Mouse (Mus musculus) stomach, embryonic 16.5 days (tissue): ENCODE measurements around the gene Rpsa. TPM values are rescaled to one million over a fixed set of nuclear protein-coding genes. Genes with fewer than 3 reads are reported as not detected.

ENCODE experiments used
- ATAC-seq: fragments of 200-750 bp; cut with Nextera tagmentation; 2 replicates; pipeline ENCODE4 v1.8.0; 2017; ENCODE audit warnings: moderate number of reproducible peaks, moderate TSS enrichment; ENCODE audit not compliant: insufficient read depth, low FRiP score
- H3K27ac ChIP-seq: fragments of 300-500 bp; sonication (generic); 2 replicates; pipeline ENCODE4 v1.5.1; 2014; ENCODE audit warnings: low read length
- H3K27me3 ChIP-seq: fragments of 300-500 bp; sonication (generic); 2 replicates; pipeline ENCODE4 v1.6.1; 2014; ENCODE audit warnings: low read length, control low read depth, mixed read lengths; ENCODE audit not compliant: control insufficient read depth, insufficient read depth
- H3K36me3 ChIP-seq: fragments of 300-500 bp; sonication (generic); 2 replicates; pipeline ENCODE4 v1.6.1; 2014; ENCODE audit warnings: low read length; ENCODE audit not compliant: control insufficient read depth, insufficient read depth
- H3K4me1 ChIP-seq: fragments of 300-500 bp; sonication (generic); 2 replicates; pipeline ENCODE4 v1.6.1; 2014; ENCODE audit warnings: low read length, control low read depth, mixed read lengths; ENCODE audit not compliant: control insufficient read depth, insufficient read depth
- H3K4me2 ChIP-seq: fragments of 300-500 bp; sonication (generic); 2 replicates; pipeline ENCODE4 v1.6.1; 2014; ENCODE audit warnings: low read depth, low read length, mixed read lengths
- H3K4me3 ChIP-seq: fragments of 300-500 bp; sonication (generic); replicated peaks from 2 replicates; pipeline ENCODE4 v1.5.1; 2014; ENCODE audit warnings: mild to moderate bottlenecking, low read length
- H3K9ac ChIP-seq: fragments of 300-500 bp; sonication (generic); 2 replicates; pipeline ENCODE4 v1.6.1; 2014; ENCODE audit warnings: low read length
- H3K9me3 ChIP-seq: fragments of 300-500 bp; sonication (generic); replicated peaks from 2 replicates; pipeline ENCODE4 v1.6.1; 2016; ENCODE audit warnings: low read length, control low read depth; ENCODE audit not compliant: control insufficient read depth
- WGBS: fragments of 180-500 bp; shearing (Covaris S2); extraction: QIAGEN DNeasy Blood & Tissue Kit; methylation state at CpG from one replicate; pipeline ENCODE4 v1.1.7; 2014; 5-methylcytosine and 5-hydroxymethylcytosine counted together
- polyA plus RNA-seq: library from polyadenylated mRNA; unstranded; fragments of >200 nt; fragmentation: Nextera tagmentation; extraction: Ambion mirVana; gene quantifications from 2 replicates; pipeline ENCODE4 v1.2.1, GENCODE M21; 2015

Gene Rpsa
- polyA plus RNA-seq, 1 experiment from 2014 or later = 1,211 TPM

DNA sequence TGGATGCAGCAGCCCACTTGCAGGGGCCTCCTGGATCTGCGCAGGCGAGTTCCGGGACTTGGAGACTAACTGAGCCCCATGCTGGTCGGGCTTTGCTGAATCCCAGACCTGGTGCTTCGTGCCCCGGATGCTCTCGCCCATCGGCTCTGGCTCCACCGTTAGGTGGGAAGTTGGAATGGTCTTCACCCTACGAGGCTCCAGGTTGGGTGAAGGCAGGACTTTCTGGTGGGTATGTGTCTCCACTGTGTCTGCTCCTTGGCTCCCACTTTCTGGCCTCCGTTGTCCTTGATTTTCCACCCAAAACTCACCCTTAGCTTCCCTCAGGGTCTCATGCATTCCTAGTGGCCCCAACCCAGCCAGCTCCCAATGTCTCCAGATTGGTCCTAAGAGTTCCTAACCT lies 8.0 kb downstream of the Rpsa start:
- H3K9ac ChIP-seq = no peak overlapping the region
- 86% methylated on average over 11 of the region's 11 CpGs for WGBS
- no peak overlapping the region for H3K4me2 ChIP-seq
- no peak overlapping the region for H3K27ac ChIP-seq
- no peaks in the 10 kb centered on the region for H3K9me3 ChIP-seq
- no peak for ATAC-seq
- no peaks in the 10 kb centered on the region for H3K27me3 ChIP-seq
- no peaks in the 10 kb centered on the region for H3K4me1 ChIP-seq
- no peak overlapping the region for H3K4me3 ChIP-seq
- peaks cover 13% of the 10 kb centered on the region; the same call in 1 of the 2 replicates for H3K36me3 ChIP-seq

DNA sequence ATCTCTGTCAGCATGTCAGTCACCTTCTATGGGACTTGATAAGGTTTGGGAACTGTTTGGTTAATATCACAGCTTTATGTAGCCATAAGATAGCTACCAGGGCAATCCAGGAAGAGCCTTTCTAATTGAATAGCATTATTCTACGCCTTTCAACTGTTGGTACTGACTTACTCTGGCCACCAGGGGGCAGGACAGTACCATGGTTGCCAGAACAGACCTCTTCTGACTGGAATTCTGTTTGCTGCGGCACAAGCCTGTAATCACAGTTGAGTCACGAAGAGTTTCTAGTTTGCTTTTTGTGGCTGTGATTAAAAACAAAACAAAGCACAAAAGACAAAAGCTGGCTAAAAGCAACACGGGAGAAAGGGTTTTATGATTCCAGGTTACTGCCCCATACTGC lies 13.2 kb downstream of the Rpsa start:
- no peak overlapping the region for H3K9ac ChIP-seq
- no peak overlapping the region for H3K4me2 ChIP-seq
- no peaks in the 10 kb centered on the region for H3K9me3 ChIP-seq
- ATAC-seq = peak; percentile 66; the same call in 1 of the 2 replicates
- no peaks in the 10 kb centered on the region for H3K27me3 ChIP-seq
- H3K4me3 ChIP-seq = no peak overlapping the region
- H3K27ac ChIP-seq = no peak overlapping the region
- H3K36me3 ChIP-seq = no peaks in the 10 kb centered on the region
- no peaks in the 10 kb centered on the region for H3K4me1 ChIP-seq
- 6% methylated on average over 4 of the region's 4 CpGs for WGBS

DNA sequence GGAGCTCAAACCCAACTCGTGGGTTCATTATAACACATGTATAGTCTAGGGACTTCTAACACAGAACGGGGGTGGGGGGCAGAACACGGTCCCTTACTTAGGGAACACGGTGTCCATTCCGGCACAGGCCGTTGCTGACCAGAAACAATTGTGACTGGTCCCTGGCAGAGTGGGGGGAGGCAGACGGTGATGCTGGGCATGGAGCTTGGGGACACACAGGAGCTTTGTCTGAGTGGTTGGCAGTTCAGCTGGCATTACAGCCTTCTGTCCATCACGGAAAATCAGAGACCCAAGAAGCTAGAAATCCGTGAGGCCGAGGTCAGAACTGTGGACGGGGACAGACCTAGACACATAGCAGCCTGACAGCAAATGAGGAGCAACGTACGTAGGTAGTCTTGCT lies 17.0 kb downstream of the Rpsa start:
- Histone ChIP-seq H3K27me3 (no peaks in the 10 kb centered on the region), H3K27ac (no peak overlapping the region), H3K9ac (no peak overlapping the region), H3K4me2 (no peak overlapping the region), H3K36me3 (no peaks in the 10 kb centered on the region), H3K4me3 (no peak overlapping the region), H3K9me3 (no peaks in the 10 kb centered on the region), H3K4me1 (no peaks in the 10 kb centered on the region)
- whole genome bisulfite sequencing = 83% methylated on average over 13 of the region's 13 CpGs
- ATAC-seq = no peak

DNA sequence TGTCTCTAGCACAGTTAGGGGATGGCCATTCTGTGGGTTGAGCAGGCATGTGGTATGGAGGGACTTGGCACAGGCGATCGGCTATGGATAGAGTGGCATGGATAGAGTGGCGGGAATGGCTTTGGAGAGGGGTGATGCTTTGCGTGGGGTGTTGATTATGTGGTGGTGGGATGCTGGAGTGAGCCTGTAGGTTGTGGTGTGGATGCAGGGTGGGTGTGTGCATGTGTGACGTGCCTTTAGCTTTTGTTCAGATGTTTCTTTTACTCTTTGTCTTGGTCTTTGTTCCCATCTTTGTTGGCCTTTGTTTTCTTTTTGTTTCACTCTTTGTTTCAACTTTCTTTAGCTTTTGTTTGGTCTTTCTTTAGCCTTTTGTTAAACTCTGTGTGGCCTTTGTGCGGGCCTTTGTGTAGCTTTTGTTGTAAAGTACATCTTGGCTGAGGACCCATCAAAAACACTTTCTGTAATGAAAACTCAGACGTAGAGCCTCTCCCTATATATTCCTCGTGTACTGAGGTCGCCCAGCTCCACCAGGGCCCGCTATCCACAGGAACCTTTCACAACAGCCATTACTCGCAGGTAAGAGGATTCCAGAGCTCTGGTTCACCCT lies 21.8 kb downstream of the Rpsa start, which contains the start of gene Mobp:
Mobp (plus strand) TSS at position 486 of the 607 bp plus-strand sequence.
- H3K4me1 ChIP-seq = no peaks in the 10 kb centered on the region
- WGBS = 75% methylated on average over 11 of the region's 11 CpGs
- no peak within 1 kb of the TSS for H3K4me2 ChIP-seq
- no peak within 1 kb of the TSS for H3K27ac ChIP-seq
- H3K9me3 ChIP-seq = no peaks in the 10 kb centered on the region
- ATAC-seq = no peak
- H3K27me3 ChIP-seq = no peaks in the 10 kb centered on the region
- H3K4me3 ChIP-seq = no peak within 1 kb of the TSS
- no peaks in the 10 kb centered on the region for H3K36me3 ChIP-seq
- no peak within 1 kb of the TSS for H3K9ac ChIP-seq

DNA sequence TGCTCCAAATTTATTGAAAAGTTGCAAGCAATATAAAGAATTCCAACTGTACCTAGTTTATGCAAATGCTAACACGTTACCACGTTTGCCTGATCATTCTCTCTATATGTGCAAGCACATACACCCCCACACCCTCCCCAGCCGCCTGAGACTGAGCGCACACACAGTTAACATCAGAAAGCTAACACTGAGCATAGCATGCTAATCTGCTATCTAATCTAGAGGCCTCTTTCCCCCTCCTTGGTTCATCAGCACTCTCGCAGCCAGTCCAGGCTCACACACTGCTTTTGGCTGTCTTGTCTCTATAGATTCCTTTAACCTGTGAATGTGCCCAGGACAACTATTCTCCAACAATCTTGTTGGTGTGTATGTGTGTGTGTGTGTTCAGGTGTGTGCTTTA lies 23.7 kb downstream of the Rpsa start:
- Histone ChIP-seq H3K4me1 (no peaks in the 10 kb centered on the region), H3K27ac (no peak overlapping the region), H3K36me3 (no peaks in the 10 kb centered on the region), H3K4me3 (no peak overlapping the region), H3K9ac (no peak overlapping the region), H3K27me3 (no peaks in the 10 kb centered on the region), H3K9me3 (no peaks in the 10 kb centered on the region), H3K4me2 (no peak overlapping the region)
- ATAC-seq = no peak
- WGBS = 60% methylated on average over 5 of the region's 5 CpGs

DNA sequence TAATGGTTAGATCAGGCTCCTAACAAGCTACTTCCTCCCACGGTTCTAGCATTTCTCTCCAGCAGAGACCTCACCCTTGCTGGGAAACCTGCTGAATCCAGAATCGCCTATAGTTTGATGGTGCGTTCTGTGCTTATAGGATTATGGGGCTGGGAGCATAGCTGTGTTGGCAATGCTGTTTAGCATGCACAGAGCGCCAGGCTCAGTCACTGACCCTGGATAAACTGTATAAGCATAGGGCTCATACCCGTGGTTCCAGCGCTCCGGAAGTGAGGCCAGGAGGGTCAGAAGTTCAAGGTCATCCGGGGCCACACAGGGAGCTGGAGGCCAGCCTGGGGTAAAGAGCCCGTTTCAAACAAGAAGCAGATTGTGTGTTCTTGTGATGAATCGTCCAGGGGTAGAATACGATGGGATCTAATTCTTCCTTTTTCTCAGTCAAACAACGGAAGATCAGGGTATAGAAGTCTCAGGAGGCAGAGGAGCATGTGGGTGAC lies 24.5 kb downstream of the Rpsa start:
- no peak overlapping the region for H3K4me2 ChIP-seq
- no peak for ATAC-seq
- 71% methylated on average over 12 of the region's 12 CpGs for WGBS
- no peak overlapping the region for H3K27ac ChIP-seq
- H3K4me3 ChIP-seq = no peak overlapping the region
- H3K9me3 ChIP-seq = no peaks in the 10 kb centered on the region
- no peaks in the 10 kb centered on the region for H3K4me1 ChIP-seq
- H3K36me3 ChIP-seq = no peaks in the 10 kb centered on the region
- H3K27me3 ChIP-seq = no peaks in the 10 kb centered on the region
- H3K9ac ChIP-seq = no peak overlapping the region

DNA sequence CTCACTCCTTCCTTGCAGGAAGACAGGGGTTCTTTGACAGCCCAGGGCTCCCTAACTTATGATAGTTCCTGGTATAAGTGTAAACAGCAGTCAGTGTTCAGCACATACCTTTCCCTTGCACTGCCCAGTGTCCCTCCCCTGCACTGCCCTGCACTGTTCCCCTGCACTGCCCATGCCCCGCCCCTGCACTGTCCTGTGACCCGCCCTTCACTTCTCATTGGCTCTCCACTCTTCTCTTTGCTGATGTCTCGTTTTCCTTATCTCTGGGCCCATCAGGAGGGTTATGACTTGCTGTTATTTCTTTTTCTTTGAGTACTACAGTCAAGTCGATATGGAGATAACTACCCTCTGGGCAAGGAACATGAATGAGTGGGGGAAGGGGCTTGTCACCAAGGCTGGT lies 30.6 kb downstream of the Rpsa start:
- Histone ChIP-seq H3K9ac (no peak overlapping the region), H3K4me3 (no peak overlapping the region), H3K4me2 (no peak overlapping the region), H3K36me3 (no peaks in the 10 kb centered on the region), H3K27me3 (no peaks in the 10 kb centered on the region), H3K27ac (no peak overlapping the region), H3K4me1 (no peaks in the 10 kb centered on the region), H3K9me3 (no peaks in the 10 kb centered on the region)
- ATAC-seq = 0 out of 2 replicates have a peak, but pooled peaks have one; percentile 71
- 24% methylated on average over 4 of the region's 4 CpGs for WGBS

DNA sequence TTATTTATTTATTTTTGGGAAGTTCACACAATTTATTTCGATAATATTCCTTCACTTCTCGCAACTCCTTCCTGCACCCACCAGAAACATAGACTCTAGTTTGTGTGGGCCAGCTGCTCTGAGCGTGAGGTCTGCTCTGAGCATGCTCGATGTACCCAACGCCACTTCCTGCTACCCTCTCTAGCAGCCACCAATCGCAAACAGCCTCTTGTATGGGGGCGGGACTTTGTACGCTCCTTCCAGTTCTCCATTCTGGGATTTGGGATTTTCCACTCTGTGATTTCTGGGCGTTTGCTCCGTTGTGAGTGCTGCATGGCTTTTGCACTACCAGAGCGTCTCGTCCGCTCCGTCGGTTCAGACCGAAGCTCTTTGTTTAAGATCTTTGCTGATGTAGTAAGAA lies 36.4 kb downstream of the Rpsa start:
- no peaks in the 10 kb centered on the region for H3K9me3 ChIP-seq
- H3K36me3 ChIP-seq = no peaks in the 10 kb centered on the region
- H3K4me2 ChIP-seq = no peak overlapping the region
- no peak overlapping the region for H3K27ac ChIP-seq
- H3K9ac ChIP-seq = no peak overlapping the region
- H3K27me3 ChIP-seq = no peaks in the 10 kb centered on the region
- no peak for ATAC-seq
- H3K4me3 ChIP-seq = no peak overlapping the region
- 89% methylated on average over 16 of the region's 16 CpGs for WGBS
- H3K4me1 ChIP-seq = no peaks in the 10 kb centered on the region

DNA sequence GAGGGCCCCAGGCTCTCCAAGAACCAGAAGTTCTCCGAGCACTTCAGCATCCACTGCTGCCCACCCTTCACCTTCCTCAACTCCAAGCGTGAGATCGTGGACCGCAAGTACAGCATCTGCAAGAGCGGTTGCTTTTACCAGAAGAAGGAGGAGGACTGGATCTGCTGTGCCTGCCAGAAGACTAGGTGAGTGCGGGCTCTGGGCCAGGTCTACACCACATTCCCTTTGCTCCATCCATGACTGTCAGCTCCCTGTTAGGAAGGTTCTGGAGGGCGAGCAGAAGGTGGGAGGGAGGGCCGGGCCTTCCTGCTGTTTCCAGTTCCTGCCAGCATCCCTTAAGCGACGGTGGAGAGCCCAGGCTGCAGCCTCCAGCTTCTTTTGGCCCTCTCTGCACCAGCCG lies 40.3 kb downstream of the Rpsa start:
- Histone ChIP-seq H3K4me2 (no peak overlapping the region), H3K9ac (no peak overlapping the region), H3K4me1 (no peaks in the 10 kb centered on the region), H3K36me3 (no peaks in the 10 kb centered on the region), H3K27me3 (no peaks in the 10 kb centered on the region), H3K4me3 (no peak overlapping the region), H3K9me3 (no peaks in the 10 kb centered on the region; the same call in 1 of the 2 replicates), H3K27ac (no peak overlapping the region)
- ATAC-seq = no peak
- WGBS = 63% methylated on average over 11 of the region's 11 CpGs
